Mouse (Mus musculus) megakaryocyte, embryonic 14.5 days (primary cell): ENCODE results near the gene Tmem40.

Source experiments
- FLI1 ChIP-seq: IDR thresholded peaks from 2 replicates; pipeline ENCODE4 v1.6.1; 2012; ENCODE audit warnings: low read length, inconsistent platforms, mixed read lengths
- GATA1 ChIP-seq: IDR thresholded peaks from 3 replicates; pipeline ENCODE4 v1.6.1; 2012; ENCODE audit warnings: mixed read lengths, low read length, inconsistent platforms, borderline replicate concordance

- TF ChIP-seq GATA1, result no peak
- no peak for TF ChIP-seq FLI1
Observed at GRCm38 (mm10) chr6:115700778-115701177, 61.4 kb downstream of the Tmem40 start.
